Mouse (Mus musculus): ENCODE results near the gene Fam222a. TPM values are rescaled to one million over a fixed set of nuclear protein-coding genes. Genes with fewer than 3 reads are reported as not detected.

Gene Fam222a
- polyA plus RNA-seq, 1 experiment: 2.1 TPM

GRCm38 (mm10) chr5:114557765-114558731, 9.8 kb upstream of the Fam222a start:
- DNase-seq (ENCODE audit: low read depth): no peak

GRCm38 (mm10) chr5:114560533-114560936, 7.3 kb upstream of the Fam222a start:
- DNase-seq (ENCODE audit: low read depth): no peak

- DNase-seq (ENCODE audit: low read depth): no peak
These were observed 6.9 kb upstream of the Fam222a start for GRCm38 (mm10) chr5:114560965-114561364.

- DNase-seq (ENCODE audit: low read depth): no peak
These were observed 3.8 kb upstream of the Fam222a start for GRCm38 (mm10) chr5:114563994-114564393.

- no peak for DNase-seq (ENCODE audit: low read depth)
These were observed 2.5 kb upstream of the Fam222a start for GRCm38 (mm10) chr5:114565305-114565704.

- no peak for DNase-seq (ENCODE audit: low read depth)
These were observed 2.1 kb upstream of the Fam222a start for GRCm38 (mm10) chr5:114565751-114566150.

- no peak for DNase-seq (ENCODE audit: low read depth)
These were observed 1.4 kb upstream of the Fam222a start for GRCm38 (mm10) chr5:114566461-114566860.

- DNase-seq (ENCODE audit: low read depth): peak; percentile 37
These were observed 720 bp upstream of the Fam222a start for GRCm38 (mm10) chr5:114567075-114567517.

- no peak for DNase-seq (ENCODE audit: low read depth)
These were observed 1.0 kb downstream of the Fam222a start for GRCm38 (mm10) chr5:114568818-114569217.

- DNase-seq (ENCODE audit: low read depth): no peak
These were observed 2.3 kb downstream of the Fam222a start for GRCm38 (mm10) chr5:114569918-114570670.

GRCm38 (mm10) chr5:114570791-114571450, 3.1 kb downstream of the Fam222a start:
- no peak for DNase-seq (ENCODE audit: low read depth)

GRCm38 (mm10) chr5:114571451-114572030, 3.7 kb downstream of the Fam222a start:
- DNase-seq (ENCODE audit: low read depth): no peak

GRCm38 (mm10) chr5:114572997-114573396, 5.2 kb downstream of the Fam222a start:
- DNase-seq (ENCODE audit: low read depth): no peak

GRCm38 (mm10) chr5:114573920-114574628, 6.3 kb downstream of the Fam222a start:
- DNase-seq (ENCODE audit: low read depth): no peak

- DNase-seq (ENCODE audit: low read depth): no peak
These were observed 7.2 kb downstream of the Fam222a start for GRCm38 (mm10) chr5:114575010-114575409.

GRCm38 (mm10) chr5:114575530-114575929, 7.7 kb downstream of the Fam222a start:
- no peak for DNase-seq (ENCODE audit: low read depth)

GRCm38 (mm10) chr5:114575986-114576605, 8.3 kb downstream of the Fam222a start:
- no peak for DNase-seq (ENCODE audit: low read depth)

GRCm38 (mm10) chr5:114578361-114578760, 10.5 kb downstream of the Fam222a start:
- DNase-seq (ENCODE audit: low read depth): no peak

- no peak for DNase-seq (ENCODE audit: low read depth)
These were observed 12.0 kb downstream of the Fam222a start for GRCm38 (mm10) chr5:114579714-114580357.

GRCm38 (mm10) chr5:114581486-114581885, 13.7 kb downstream of the Fam222a start:
- no peak for DNase-seq (ENCODE audit: low read depth)

All from gonadal fat pad, adult 2 months (tissue).